Mouse (Mus musculus) ES-CJ7 (cell line): ENCODE measurements around the gene Hmga1b.
"Not testable (repeated sequence)": the region's sequence is repeated elsewhere in the genome, so short reads cannot be mapped to it uniquely, and the experiment has no call there.

ENCODE experiments used
- DNase-seq: peaks from one replicate; pipeline ENCODE4 v3.0.0; 2011; ENCODE audit warnings: low read depth, low spot score

The Hmga1b gene

DNA sequence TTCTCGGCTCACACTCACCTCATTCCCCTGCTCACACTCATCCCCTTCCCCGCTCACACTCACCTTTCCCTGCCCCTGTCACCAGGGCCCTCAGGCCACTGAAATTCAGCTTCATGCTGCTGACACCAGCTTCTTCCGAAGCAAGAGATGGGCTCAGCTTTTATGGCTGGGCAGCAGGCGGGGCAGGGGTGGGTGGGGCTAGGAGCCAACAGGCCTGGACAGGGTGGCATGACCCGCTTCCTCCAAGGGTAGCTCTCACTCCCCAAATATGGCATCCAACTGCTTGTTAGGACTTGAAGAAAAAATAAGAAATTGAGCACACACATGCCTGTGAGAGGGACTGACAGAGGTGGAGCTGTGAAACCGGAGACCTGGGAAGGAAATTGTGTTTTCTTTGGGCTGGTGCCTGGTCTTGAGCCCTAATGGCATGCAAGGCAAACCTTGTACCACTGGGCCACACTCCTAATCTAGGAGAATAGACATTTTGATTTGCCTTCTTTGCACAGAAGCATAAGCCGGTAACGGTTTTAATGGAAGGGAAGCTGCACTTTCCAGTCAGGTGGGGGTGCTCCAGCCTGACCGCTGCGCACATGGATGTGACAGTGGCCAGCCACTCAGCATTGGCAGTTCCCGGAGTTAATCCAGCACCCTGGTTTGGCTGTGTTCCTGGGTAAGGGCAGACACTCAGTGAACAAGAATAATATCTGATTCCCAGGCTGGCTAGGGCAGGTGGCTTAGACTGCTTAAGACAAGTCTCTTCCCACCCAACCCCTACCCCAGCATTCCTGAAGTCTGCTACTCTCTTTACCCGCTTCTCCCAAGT is 30.5 kb upstream of the Hmga1b start, which contains the start of gene Cbr2:
Gene Cbr2 (minus strand): TSS at position 257 of the 823 bp plus-strand sequence.
- no peak for DNase-seq

DNA sequence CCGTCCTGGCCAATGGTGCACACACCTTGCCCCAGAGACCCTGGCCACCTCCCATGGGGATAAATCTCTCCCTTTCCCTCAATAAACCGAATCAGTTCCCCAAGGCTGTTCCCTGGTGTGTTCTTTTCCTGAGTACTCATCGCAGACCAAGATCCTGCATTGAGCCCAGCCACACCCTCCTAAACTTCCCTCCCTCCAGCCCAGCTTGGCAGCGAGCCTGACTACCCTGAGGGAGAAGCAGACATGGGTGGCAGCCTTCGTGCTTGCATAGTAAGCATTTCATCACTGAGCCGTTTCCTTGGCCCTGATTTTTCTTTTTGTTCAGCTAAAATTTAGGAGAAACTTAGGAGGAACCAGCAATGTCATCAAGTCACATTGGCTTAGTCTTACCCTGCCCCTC is 29.1 kb upstream of the Hmga1b start:
- no peak for DNase-seq

DNA sequence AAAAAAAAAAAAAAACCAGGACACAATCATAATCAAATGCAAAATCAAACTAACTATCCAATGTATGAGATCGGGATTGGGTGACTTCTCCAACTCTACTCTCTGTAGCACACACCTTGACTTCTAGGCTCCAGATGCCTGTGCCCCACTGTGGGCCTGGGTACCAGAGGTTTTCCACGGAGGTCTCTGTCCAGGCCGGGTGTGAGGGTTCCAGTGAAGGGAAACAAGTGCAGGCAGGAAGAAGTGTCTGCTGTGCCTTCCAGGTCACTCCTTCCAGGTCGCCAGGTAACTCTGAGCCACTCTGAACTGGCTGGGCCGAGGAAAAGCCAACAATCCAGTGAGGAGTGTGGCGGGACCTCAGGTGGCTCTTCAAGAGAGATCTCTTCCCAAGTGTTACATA is 26.2 kb upstream of the Hmga1b start:
- DNase-seq, result no peak

DNA sequence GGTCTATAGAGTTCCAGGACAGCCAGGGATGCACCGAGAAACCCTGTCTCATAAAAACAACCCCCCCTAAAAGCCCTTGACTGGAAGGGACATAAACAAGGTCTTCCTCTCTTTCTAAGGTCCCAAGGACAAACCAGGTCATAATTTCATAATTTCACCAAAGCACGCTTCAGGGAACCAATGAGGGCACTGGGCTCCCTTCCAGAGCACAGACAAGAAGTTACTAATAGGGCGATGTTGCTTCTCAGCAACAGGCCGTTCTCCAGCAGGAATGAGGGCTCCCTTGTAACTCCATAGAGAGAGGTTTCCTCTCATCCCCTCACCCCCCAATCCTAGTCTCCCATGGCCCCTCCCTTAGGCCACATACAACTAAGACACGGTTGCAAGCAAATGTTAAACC is 21.6 kb upstream of the Hmga1b start:
- DNase-seq, result no peak

DNA sequence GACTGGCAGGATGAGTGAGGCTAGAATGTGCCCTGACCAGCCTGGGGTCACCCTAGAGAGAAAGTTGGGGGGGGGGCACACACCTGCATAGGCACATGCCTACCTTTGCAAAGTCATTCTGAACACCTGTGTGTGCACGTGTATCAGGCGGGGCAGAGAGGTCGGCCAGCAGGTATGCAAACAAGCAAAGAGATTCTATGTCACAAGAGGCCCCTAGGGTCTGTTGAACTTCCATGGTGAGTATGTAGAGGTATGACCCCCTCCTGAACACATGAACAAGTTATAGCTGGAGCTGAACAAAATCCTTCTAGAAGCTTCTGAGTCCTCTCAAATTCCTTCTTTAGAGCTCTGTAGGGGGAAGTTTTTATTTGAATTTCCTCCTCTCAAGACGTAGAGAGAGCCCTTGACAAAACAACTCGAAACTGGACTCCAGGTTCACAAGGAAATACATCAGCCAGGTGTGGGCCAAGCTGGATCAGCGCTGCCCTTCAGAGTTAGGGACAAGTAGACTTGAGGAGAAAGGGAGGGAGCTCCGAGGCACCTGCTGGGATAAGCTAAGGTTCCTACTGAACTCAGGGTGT is 18.4 kb upstream of the Hmga1b start:
- DNase-seq, result no peak

DNA sequence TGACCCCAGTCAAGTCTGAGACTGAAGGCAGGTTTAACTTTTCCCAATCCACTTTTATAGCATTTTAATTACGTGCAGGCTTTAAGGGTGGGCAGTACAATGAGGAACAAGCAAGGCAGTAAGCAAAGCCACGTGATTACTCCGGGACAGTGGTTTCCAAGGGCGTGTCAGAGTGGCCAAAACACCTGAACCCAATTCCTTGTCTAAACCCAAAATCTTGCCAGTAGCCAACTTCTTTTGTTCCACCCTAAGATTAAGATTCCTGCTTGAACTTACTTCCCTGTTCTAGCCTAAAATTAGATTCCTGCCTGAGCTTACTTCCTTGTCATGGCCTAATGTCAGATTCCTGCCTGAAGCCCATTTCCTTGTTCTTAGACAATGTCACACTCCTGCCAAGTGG is 14.6 kb upstream of the Hmga1b start:
- no peak for DNase-seq

DNA sequence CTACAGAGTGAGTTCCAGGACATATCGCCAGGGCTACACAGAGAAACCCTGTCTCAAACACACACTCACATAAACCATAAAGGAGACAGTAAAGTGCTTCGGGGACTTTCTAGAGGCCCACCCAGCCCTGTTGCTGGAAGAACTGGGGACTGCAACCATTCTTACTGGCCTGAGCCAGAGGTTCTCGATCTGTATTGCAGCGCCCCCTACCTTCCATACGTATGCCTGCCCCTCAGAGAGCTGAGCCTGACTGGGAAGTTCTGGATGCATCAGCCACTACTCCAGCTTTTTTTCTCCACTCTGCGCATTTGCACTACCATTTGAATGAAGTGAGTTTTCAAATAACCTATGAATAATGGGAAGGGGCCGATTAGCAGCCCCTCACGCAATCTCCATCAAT is 13.2 kb upstream of the Hmga1b start:
- peak; percentile 80 for DNase-seq

DNA sequence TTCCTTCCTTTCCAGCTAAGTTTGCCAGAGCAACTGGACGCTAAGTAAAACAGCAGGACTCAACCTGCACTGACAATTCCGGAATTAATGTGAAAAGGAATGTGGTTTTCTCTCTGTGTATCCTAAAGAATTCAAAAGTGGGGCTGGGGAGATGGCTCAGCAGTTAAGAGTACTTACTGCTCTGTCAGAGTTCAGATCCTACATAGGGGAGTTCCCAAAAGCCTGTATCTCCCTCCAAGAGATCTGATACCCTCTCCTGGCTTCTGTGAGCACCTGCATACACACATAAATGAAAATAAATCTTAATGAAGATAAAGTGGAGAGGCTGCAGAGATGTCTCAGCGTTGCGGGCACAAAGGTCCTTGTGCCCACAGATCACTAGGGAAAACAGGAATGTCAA is 11.0 kb upstream of the Hmga1b start:
- DNase-seq, result no peak

DNA sequence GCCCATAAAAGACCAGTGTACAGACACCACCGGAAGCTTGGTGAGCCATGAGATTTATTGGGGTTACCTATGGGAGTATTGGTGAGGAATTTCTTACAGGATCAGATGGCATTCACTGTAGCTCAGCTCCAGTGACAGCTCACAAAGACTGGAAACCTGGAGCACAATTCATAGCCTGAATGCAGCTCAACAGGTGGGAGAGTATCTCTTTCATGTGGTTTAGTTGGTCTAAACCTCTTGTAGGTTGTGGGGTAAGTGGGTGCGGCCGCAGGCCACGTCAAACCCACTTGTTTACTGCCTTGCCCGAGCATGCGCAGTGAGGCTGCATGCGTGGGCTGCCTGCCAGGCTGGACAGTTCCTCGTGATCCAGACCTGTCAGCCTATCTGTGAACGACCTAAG is 2.4 kb upstream of the Hmga1b start:
- DNase-seq, result no peak

DNA sequence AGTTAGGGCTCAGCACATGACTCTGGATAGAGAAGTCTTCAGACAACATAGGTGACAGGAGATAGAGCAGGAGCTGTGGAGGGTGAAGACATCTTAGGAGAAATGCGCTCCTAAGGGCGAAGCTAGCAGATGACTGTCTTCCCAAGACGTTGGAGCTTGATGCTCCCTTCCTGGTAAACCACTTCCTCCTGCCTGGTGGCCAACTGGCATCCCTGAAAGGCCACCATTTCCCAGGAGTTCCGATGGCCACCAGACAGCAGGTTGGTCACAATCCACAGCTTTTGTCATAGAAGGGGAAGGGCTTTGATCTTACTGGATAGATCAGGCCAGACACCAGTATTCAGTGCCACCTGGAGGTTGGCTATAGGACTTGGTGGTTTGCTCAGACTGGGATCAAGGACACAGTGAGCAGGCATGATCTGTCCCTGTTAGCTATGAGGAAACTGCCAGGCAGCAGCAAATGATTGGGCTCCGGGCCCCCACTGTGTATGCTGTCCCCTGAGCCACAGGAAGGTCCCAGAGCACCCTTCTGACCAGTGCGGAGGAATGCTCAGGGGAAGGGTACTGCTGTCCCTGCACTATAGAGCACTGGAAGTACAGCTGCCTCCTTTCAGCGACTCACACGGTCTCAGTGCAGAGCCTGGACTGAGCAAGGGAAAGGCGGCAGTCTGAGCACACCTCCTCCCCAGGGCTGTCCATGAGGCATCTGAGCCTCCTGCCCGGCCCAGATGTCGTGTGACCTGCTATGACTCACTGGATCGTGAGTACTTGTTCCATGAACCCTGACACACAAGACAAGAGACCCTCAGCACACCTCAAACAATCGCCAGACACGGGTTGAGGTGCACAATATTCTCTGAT is 553 bp upstream of the Hmga1b start:
- no peak for DNase-seq

DNA sequence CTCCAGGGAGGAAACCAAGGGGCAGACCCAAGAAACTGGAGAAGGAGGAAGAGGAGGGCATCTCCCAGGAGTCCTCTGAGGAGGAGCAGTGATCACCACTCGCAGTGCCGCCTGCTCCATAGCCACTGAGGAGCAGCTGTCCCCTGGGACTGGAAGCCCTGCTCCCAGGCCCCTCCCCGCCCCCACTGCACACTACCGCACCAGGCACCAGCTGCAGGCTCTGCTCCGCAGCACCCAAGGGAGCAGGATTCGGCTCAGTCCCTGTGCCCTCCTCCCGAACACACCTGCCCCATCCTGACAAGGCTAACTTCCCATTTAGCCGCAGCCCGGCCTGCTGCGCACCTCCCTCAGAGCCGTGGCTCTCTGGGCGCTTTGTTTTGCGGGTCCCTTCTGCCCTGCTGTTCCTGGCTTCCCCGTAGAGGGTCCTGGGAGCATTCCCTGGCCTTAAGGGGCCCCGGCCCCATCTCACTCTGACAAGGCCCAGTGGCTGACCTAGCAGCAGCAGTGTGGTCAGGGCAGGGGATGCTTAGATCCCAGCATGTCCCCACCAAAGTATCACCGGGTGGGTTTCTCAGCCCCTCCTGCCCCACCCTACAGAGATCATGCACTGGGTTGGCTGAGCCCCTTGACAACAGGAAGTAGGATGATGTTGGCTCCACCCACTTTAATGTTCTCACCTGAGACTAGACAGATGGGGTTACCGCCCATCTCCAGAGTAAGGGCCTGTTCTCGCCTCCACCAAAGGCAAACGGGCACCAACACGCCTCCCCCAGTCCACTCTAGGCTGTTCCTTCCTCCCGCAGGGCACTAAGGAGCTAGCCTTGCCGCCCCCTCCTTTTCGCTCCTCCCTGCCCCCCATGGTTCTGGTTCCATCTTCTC is 766 bp downstream of the Hmga1b start:
- DNase-seq, result not testable (repeated sequence)

DNA sequence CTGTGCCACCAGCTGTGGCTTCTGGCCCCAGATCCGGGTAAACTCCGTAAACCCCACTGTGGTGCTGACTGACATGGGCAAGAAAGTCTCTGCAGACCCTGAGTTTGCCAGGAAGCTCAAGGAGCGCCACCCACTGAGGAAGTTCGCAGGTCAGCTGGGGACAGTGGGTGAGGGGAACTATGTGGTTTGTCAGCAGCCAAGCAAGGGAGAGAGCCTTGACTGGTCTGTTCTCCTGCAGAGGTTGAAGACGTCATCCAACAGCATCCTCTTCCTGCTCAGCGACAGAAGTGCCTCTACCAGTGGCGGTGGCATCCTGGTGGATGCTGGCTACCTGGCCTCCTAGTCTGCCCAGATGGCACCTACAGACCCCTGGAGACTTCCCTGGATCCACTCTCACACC is 4.4 kb downstream of the Hmga1b start:
- not testable (repeated sequence) for DNase-seq

DNA sequence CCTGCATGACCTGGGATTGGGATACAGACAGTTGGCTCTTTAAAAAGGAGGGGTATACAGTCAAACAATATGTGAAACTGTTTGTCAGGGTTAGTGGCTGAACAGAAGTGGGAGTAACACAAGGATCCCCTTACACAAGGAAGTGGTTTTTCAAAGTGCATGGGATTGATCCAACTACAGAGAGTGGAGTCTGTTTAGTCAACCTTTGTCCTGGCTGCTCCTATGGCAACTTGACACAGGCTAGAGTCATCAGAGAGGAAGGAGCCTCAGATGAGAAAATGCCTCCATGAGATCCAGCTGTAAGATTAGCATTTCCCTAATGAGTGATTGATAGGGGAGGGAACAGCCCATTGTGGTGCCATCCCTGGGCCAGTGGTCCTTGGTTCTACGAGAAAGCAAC is 5.6 kb downstream of the Hmga1b start:
- DNase-seq, result no peak

DNA sequence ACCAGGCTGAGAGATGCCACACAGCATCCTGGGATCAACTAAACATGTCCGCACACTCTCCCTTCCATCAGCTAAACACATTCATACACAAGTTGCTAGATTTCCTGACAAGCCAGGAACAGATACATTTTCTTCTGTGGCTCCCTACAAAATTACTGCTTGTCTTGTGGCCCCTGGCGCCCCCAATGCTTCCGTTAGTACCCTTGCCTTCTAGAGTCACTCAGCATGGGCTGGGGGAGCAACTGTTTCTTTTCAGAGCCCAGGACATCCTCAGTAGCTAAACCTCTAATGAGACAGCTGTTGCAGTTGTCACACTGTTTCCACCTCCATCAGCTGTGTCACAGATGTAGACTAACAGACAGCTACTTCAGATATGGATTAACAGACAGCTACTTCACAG is 10.2 kb downstream of the Hmga1b start:
- no peak for DNase-seq

DNA sequence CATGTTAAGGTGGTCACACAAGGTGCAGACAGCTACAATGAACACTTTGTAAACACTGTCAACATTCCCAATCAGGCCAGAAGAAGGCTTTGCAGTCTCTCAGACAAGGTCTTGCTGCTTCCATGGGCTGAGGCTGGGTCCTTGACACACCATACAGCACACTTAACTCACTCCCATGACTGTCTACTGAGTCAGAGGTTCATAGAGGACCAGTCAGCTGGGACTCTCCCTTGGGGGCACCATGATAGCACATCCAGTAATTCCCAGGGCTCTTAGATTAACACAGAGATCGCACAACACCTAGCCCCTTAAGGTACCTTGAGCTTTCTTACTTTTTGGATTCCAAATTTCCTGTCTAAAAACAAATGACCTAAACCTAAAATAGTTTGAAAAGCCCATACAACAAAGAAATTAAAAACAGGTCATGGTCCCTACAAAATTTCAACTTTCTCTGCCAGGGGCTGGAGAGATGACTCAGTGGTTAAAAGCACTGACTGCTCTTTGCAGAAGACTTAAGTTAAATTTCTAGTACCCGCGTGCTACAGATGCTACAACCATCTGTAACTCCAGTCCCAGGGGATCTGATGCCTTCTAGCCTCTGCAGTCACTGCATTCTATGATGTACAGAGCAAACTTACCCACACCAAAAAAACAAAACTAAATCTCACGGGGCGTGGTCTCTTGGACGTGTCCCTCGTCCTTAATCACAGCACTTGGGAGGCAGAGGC is 11.0 kb downstream of the Hmga1b start:
- DNase-seq, result no peak

DNA sequence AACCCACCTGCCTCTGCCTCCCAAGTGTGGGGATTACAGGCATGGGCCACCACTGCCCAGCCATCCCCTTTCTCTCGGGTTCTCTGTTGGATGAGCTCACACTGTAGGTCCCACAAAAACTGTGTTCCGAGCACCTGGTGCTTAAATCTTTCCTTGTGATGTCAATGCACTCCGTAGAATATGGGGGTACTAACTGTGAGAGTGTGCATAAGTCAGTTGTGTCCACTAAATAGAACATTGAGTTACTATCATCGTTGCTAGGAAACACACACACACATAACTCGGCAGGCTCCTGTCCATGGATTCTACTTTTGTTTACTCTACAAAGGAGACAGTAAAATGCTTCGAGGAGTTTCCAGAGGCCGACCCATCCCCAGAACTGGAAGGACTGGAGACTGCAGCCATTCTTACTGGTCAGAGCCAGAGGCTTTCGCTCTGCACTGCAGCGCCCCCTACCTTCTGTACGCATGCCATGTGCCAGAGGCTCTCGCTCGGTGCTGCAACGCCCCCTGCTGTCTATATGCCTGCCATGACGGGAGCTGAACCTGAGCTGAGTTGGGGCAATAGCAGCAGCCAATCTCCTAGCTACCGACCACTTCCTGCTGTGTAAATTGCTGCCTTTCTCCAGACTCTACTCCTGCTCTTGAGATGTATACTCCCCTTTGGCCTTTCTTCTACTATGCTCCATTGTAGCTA is 13.3 kb downstream of the Hmga1b start:
- DNase-seq, result peak; percentile 95

DNA sequence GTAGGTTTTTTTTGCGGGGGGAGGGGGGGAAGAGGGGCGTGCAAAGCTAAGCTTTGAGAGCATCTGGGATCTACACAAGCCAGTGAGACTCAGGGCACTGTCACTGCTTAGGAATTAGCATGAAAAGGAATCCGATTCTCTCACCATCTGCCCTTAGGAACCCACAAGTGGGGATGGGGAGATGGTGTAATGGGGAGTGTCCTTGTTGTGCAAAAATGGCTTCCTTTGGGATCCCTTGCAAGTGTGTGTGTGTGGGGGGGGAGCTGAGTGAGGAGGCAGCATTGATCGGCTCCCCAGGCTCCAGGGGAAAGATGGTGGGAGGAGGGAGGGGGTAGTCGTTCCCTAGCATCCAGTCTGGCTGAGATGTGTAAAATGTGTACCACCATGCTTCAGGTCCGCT is 14.5 kb downstream of the Hmga1b start:
- peak; percentile 43 for DNase-seq

DNA sequence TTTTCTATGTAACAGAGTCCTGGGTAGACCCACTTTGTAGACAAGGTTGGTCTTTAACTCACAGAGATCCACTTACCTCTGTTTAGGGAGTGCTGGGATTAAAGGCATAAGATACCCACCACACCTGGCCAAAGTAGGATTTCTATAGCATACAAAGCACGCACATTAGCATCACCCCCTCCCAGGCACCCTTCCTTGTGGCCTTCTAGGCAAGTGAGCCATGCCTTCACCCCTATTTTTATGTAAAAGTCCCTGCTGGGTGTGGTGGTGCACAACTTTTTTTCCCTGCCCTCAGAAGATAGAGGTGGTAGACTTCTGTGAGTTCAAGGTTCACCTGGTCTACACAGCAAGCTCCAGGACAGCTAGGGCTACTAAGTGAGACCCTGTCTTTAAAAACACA is 17.3 kb downstream of the Hmga1b start:
- peak; percentile 79 for DNase-seq

DNA sequence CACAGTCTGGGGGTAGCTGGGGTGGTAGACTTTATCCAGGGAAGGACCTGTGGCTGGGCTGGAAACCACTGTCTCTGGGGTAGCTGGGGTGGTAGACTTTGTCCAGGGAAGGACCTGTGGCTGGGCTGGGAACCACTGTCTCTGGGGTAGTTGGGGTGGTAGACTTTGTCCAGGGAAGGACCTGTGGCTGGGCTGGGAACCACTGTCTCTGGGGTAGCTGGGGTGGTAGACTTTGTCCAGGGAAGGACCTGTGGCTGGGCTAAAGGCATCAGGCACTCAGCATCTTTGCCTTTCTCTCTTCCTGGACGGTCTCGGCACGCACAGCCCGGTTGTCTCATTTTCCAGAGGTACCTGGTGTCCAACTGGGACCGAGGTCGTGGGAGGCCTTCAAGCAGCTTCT is 18.8 kb downstream of the Hmga1b start:
- DNase-seq, result not testable (repeated sequence)

DNA sequence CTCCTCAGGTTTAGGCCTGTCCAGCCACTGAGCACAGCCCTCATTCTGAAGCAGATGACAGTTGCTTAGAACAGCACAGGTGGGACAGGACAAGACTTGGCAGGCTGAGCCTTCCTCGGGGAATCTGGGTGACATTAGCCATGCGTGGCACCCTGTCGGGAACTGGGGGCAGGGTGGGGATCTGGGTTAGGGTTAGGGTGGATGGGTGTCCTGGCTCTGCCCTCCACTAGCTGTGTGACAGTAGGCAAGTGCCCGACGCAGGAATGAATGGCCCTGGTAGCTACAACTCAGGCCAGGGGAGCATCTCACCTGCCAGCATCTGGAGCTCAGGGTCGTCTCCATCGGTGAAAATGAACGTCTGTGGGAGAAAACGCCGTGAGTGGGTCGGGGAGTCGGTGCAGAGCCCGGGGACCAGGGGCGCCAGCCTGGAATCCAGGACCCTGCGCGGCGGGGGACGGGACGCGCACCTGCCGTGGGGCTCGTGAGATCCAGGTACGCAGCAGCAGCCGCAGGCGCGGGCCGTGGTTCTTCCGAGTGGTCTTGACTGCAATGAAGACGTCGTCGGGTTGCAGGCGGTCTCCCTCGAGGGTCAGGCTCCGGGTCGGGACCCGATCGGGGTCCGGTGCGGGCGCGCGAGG is 21.0 kb downstream of the Hmga1b start:
- DNase-seq, result no peak
